Mouse (Mus musculus) heart, postnatal 10 days (tissue): ENCODE measurements around the gene Tdrd7. TPM values are rescaled to one million over a fixed set of nuclear protein-coding genes. Genes with fewer than 3 reads are reported as not detected.
A peak's percentile ranks its signal among the peaks of the same experiment; 100 is the strongest.

ENCODE experiments used
- DNase-seq, 2 experiments: peaks; one replicate each; pipeline ENCODE4 v3.0.0; 2021
- intact Hi-C: fragments of 180-260 bp; cut with DNase I; formaldehyde crosslinking; loops from one replicate; pipeline ENCODE4 v1.15.1; 2025
- total RNA-seq, 2 experiments: library from RNA; stranded (reverse); gene quantifications; 2 replicates each; pipeline ENCODE4 v1.2.3; 2021

Tdrd7 gene
- total RNA-seq, 2 experiments from 2014 or later: 16.9 to 18.5 TPM

DNA sequence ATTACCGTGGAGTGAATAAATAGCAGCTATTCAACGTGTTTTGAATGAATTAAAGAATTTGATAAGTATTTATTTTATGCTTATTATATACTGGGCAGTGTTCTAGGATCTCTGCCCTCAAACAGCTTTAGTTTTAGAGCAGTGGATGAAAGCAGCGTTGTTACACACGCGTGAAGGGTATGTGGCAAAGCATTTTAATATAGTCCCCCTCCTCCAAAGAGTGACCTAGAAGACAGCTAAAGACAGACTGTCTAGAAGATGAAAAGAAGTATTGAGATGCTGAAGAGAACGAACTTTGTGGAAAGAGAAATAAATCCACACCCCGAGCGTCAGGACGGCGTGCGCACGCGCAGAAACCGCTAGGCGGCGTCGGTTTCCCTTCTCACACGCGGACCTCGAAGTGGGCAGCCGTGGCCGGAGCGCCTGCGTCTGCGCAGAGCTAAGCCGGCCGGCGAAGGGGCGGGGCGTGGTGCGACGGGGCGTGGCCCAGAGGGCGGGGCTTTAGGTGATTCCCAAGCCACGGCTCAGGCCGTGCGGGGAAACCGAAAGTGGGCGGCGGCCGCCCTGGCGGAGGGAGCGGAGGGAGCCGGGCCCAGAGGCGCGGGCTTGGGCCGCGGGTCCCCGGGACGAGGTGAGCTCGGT lies 6.8 kb downstream of the Tdrd7 start:
- intact Hi-C loops: loop anchor here (1.0 to 5.0 kb wide), 2 partner anchors 55 to 154 kb away; no protein-coding TSS in a partner anchor
- DNase-seq: peak; percentile 99

DNA sequence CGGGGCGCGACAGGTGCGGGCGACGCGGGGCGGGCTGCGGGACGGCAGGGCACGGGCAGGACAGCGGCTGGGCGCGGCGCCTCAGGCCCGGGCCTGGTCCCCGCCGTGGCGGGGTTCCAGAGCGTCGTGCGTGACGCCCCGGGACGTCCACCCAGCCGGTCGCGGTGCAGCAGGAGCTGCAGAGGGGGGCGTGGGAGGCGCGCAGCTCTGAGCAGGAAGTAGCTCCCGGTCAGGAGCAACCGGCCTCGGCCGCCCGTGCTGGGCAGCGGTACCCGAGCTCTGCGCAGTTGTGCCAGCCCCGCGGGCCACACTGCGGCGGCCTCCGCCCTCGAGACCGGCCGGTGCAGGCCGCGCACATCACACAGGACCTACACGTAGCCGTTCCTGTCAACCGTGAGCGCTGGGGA lies 7.3 kb downstream of the Tdrd7 start:
- peak in 1 of 2 experiments; percentile 73 for DNase-seq
- intact Hi-C loops: loop anchor here (1.0 to 5.0 kb wide), 2 partner anchors 55 to 154 kb away; no protein-coding TSS in a partner anchor

GRCm38 (mm10) chr4:45972951-45973350 lies 7.8 kb downstream of the Tdrd7 start:
- DNase-seq: no peak
- intact Hi-C loops: loop anchor here (1.0 to 5.0 kb wide), 2 partner anchors 54 to 153 kb away; no protein-coding TSS in a partner anchor

DNA sequence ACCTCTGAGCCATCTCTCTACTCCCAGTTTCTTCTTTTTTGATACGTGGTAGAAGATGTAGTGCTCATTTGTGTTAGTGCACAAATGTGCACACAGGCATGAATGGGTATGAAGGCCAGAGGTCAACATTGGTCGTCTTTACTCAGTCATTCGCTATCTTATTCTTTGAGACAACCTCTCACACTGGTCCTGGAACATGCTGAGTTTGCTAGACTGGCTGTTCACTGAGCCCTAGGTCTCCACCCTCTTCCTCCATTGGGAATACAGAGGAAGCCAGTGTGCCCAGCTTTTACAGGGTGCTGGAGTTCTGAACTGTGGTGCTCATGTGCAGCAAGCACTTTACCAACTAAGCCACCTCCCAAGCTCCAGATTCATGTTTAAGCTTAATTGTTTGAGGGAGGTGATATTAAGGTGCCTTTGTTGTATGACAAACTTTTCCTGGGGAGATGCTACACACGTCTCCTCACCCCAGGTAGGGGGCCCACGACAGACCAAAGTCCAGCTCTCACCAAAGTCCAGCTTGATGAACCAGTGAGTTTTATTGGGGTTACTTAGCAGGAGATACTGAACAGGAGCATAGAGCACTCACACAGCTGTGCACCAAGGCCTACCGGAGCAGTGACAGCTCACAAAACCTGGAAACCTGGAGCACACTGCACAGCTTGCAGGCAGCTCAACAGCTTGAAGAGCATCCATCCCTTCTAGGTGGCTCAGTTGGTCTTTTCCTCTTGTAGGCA lies 12.0 kb downstream of the Tdrd7 start:
- intact Hi-C loops: no loop called here
- DNase-seq: no peak

GRCm38 (mm10) chr4:45979916-45980315 lies 14.8 kb downstream of the Tdrd7 start:
- intact Hi-C loops: no loop called here
- DNase-seq: no peak

GRCm38 (mm10) chr4:45981054-45981453 lies 15.9 kb downstream of the Tdrd7 start:
- intact Hi-C loops: no loop called here
- DNase-seq: no peak

DNA sequence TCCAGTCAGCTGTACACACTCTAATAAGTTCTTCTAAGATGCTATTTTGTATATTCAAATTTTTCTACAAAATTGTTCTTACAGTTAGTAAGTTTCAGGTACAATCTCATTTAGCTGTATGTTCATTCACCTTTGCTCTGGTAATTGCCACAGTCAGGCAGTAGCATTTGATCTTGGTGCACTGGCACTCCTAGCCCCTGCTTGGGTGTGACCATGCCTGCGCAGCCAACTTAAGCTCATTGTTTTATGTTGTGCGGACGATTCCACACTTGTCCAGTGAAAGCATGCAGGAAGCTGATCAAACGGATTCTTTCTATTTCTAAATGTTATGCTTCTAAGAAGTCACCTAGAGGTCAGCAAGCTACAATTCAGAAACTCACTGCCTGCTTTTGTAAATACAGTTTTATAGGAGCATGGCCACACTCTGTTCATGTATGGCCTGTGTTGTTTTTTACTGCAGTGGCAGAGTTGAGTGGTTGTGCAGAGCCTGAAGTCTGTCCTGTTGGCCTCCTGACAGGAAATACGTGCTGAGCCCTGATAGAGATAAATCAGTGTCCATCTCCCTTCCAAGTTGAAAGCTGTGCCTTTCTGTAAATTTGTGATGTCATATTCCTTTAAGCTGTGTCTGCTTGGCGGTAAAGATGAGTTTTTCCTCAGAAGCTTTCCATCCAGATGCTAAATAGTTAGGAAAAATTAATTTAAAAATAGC lies 25.4 kb downstream of the Tdrd7 start:
- DNase-seq: no peak
- intact Hi-C loops: no loop called here

- intact Hi-C loops: no loop called here
- DNase-seq: no peak
These were observed 33.4 kb downstream of the Tdrd7 start for GRCm38 (mm10) chr4:45998536-45998935.

DNA sequence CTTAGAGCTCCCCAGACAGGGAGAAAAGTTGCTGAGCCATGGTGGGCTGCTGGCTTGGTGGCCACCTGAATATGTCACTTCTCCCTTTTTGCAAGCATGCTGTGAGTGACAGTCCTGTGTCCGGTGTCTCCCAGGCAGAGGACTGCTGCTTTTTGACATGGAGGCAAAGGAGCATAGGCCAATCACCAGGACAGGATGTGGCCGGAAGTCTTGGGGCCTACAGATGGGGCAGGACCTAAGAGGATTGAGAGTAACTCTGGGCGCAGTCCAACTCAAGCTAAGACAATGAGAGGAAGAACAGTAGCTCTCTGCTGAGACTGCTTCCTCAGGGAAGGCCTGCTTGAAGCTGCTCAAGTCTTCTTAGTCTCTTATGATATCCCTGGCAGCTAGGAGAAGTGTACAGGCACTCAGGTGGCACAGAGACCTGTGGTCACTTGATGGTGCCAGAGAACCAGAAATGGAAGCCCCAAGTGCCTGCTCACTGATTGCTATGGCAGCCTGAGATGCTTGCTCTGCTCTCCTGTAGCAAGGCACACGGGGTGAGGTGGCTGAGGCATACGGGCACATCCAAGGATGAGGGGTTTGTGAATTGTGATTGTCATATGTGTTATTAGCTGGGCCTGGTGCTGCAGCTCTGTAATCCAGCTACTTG lies 43.1 kb downstream of the Tdrd7 start:
- intact Hi-C loops: no loop called here
- peak; percentile 23 to 27 for DNase-seq

DNA sequence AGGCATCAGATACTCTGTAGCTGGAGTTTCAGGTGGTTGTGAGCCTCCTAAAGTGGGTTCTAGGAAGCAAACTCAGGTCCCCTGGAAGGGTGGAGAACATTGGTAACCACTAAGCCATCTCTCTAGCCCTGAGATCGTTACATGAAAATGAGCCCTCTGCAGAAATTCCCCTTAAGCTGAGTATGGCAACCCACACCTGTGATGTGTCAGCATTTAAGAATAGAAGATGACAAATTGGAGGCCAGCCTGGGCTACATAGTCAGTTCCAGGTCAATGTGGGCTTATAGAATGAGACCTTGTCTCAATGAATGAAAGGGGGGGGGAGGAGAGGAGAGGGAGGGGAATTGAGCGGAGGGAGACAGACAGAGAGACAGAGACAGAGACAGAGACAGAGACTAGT lies 46.6 kb downstream of the Tdrd7 start:
- DNase-seq: no peak
- intact Hi-C loops: no loop called here

GRCm38 (mm10) chr4:46015605-46016004 lies 50.5 kb downstream of the Tdrd7 start:
- intact Hi-C loops: no loop called here
- no peak for DNase-seq

GRCm38 (mm10) chr4:46023021-46023481 lies 57.9 kb downstream of the Tdrd7 start:
- intact Hi-C loops: loop anchor here (5.0 kb wide), 1 partner anchor 36 kb away; no protein-coding TSS in a partner anchor

DNA sequence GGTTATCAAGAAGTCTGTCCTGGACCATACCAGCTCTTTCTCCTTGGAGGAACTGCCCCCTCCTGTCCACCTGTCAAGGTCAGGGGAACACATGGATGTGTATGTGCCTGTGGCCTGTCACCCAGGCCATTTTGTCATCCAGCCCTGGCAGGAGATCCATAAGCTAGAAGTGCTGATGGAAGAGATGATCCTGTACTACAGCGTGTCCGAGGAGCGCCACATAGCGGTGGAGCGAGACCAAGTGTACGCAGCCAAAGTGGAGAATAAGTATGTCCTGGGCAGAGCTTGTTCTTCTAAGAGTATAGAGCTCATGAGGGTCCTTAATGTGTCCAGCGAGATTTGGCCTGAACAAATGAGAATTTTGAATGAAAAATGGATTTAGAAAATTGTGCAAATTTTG lies 60.8 kb downstream of the Tdrd7 start:
- intact Hi-C loops: loop anchor here (2.0 to 5.0 kb wide), 2 partner anchors 54 to 85 kb away; no protein-coding TSS in a partner anchor
- peak; percentile 54 to 58 for DNase-seq

More at GRCm38 (mm10) chr4:46023021-46023481, 57.9 kb downstream of the Tdrd7 start:
- no peak for DNase-seq

DNA sequence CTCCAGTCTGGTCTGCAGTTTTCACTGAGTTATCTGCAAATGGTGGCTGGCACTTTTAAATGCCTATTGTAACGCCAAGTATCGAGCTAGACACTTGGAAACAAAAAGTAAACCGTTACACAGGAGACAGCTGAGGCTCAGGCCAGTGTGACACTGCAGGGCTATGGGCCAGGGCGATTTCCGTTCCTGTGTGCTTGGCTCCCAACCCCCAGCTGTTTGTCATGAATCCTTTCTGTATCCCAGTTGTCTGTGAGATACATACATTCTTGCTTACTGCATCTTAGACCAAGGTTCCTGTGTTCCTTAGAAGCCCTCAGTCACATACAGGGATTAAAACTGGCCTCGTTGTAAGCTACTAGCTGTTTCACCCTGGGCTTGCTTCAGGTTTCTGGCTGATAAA lies 63.1 kb downstream of the Tdrd7 start:
- peak; percentile 55 to 59 for DNase-seq
- intact Hi-C loops: loop anchor here (2.0 to 5.0 kb wide), 2 partner anchors 56 to 97 kb away; no protein-coding TSS in a partner anchor

GRCm38 (mm10) chr4:46028781-46029180 lies 63.6 kb downstream of the Tdrd7 start:
- intact Hi-C loops: loop anchor here (2.0 to 5.0 kb wide), 2 partner anchors 56 to 96 kb away; no protein-coding TSS in a partner anchor
- no peak for DNase-seq

DNA sequence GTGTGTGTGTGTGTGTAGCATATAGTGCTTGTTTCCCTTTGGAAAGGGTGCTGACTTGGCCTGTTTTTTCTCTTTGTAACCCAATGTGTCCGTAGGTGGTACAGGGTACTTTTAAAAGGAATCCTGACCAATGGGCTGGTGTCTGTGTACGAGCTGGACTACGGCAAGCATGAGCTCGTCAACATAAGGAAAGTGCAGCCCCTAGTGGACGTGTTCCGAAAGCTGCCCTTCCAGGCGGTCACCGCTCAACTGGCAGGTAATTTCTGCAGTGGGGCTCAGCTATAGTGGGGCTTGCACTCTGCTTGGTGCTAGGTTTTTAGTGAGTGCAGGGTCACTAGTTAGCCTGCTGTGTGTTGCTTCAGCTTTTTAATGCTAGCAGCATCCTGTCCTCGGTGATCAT lies 64.4 kb downstream of the Tdrd7 start:
- intact Hi-C loops: loop anchor here (2.0 to 5.0 kb wide), 2 partner anchors 57 to 95 kb away; no protein-coding TSS in a partner anchor
- DNase-seq: peak; percentile 64 to 75

DNA sequence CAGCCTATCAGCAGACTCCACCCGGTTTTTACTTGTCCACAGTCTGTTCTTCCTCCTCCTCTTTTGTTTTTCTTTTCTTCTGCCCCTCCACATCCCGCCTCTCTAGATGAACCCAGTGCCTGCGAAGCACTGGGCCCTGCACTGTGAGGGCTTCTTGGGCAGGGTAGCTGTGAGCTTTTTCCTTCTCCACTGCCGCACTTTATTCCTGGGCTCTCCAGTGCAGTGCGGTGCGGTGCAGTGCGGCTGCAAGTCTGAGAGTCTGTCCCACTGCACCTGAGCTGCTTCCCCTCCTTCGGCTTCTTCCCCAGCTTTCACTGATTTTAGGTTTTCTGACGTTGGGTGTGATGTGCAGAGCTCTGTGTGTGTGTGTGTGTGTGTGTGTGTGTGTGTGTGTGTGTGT lies 67.3 kb downstream of the Tdrd7 start:
- no peak for DNase-seq
- intact Hi-C loops: no loop called here

DNA sequence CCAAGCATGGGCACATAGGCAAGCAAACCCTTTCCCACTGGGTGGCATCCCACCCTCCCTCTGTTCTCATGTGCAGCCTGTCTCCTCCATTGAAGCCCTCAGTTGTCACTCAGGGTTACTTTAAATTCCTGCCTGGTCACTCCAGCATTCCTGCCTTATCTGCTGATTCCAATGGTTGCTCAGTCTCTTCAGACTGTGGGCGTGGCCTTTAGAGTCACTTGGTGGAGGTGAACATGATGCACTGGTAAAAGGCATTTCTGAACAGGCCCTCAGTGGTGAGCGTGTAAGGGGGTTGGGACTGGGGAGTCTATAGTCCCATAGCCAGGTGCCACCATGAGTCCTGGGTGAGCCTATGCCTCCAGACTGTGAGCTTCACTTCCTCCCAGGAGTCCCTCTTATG lies 68.1 kb downstream of the Tdrd7 start:
- DNase-seq: peak; percentile 58 to 63

GRCm38 (mm10) chr4:46038591-46038891 lies 73.4 kb downstream of the Tdrd7 start:
- intact Hi-C loops: no loop called here
- DNase-seq: no peak

More for the DNA sequence above, 68.1 kb downstream of the Tdrd7 start:
- intact Hi-C loops: no loop called here
